Mouse (Mus musculus): ENCODE results near the gene Bicra. TPM values are rescaled to one million over a fixed set of nuclear protein-coding genes. Genes with fewer than 3 reads are reported as not detected.
A peak's percentile ranks its signal among the peaks of the same experiment; 100 is the strongest.

The Bicra gene
- polyA plus RNA-seq, 1 experiment from 2014 or later: 1.9 TPM

GRCm38 (mm10) chr7:16062099-16062420, 14.3 kb upstream of the Bicra start:
- H3K36me3 ChIP-seq (ENCODE audit: control insufficient read depth, insufficient read depth): no peaks in the 10 kb centered on the region
- WGBS (ENCODE audit: insufficient replicate concordance): 70% methylated on average over 15 of the region's 15 CpGs
- H3K9ac ChIP-seq (ENCODE audit: low read depth, low read length): no peak overlapping the region
- H3K4me1 ChIP-seq (ENCODE audit: control insufficient read depth, low read depth, low read length): no peaks in the 10 kb centered on the region; the same call in 1 of the 2 replicates
- H3K9me3 ChIP-seq (replicated peaks; ENCODE audit: control insufficient read depth, low read length): no peaks in the 10 kb centered on the region
- H3K4me2 ChIP-seq (ENCODE audit: low read depth, low read length): no peak overlapping the region
- H3K27me3 ChIP-seq (ENCODE audit: control insufficient read depth, insufficient read depth, low read depth, low read length): peaks cover 10% of the 10 kb centered on the region
- H3K4me3 ChIP-seq (ENCODE audit: low read depth, low read length): no peak overlapping the region
- no peak overlapping the region for H3K27ac ChIP-seq (ENCODE audit: low read length)
- no peak for ATAC-seq (ENCODE audit: low read depth)

DNA sequence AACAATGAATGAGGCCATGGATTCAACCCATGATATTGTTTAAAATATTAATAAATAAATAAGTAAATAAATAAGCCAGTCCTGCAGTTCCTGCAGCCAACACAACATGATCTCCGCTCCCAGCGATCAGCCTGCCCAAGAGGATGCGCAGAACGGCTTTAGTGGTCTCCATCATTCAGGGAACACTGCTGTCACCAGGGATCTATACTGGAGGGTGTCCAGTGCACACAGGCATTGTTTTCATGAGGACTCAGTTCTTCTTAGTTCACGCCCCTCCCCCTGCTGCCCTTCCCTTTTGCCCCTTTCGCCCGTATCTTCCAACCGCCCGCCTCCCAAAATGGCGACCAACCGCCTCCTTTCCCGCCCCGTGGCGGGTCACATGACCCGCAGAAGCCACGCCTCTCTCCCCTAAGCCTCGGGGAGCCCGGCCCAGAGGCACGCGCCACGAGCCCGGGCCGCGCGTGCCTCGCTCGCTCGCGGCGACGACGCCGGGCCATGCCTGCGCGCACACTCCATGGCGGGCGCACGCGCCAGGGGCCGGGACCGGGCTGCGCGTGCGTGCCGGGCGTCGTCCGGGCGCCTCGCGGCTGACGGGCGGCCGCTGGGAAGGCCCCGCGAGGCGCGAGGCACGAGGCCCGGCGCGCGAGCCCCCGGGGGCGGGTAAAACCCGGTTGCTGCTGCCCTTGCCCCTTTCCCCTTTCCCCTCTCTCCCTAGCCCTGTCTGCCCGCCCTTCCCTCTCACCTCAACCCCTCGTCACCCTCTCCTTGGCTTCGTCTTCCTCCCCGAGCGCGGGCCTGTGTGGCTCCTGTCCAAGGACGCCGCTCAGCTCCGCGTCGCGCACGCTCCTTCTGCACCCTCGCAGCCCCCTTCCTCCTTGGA, 13.7 kb upstream of the Bicra start, which contains the start of gene Zfp541:
Gene Zfp541, plus strand, starts transcription at position 596 of the 880 bp plus-strand sequence.
- H3K4me3 ChIP-seq (ENCODE audit: low read depth, low read length): no peak within 1 kb of the TSS
- WGBS (ENCODE audit: insufficient replicate concordance): 44% methylated on average over 74 of the region's 80 CpGs
- no peak within 1 kb of the TSS for H3K4me2 ChIP-seq (ENCODE audit: low read depth, low read length)
- no peaks in the 10 kb centered on the region; the same call in 1 of the 2 replicates for H3K4me1 ChIP-seq (ENCODE audit: control insufficient read depth, low read depth, low read length)
- H3K9me3 ChIP-seq (replicated peaks; ENCODE audit: control insufficient read depth, low read length): no peaks in the 10 kb centered on the region
- ATAC-seq (ENCODE audit: low read depth): no peak
- H3K27ac ChIP-seq (ENCODE audit: low read length): no peak within 1 kb of the TSS
- H3K9ac ChIP-seq (ENCODE audit: low read depth, low read length): no peak within 1 kb of the TSS
- peaks cover 10% of the 10 kb centered on the region for H3K27me3 ChIP-seq (ENCODE audit: control insufficient read depth, insufficient read depth, low read depth, low read length)
- H3K36me3 ChIP-seq (ENCODE audit: control insufficient read depth, insufficient read depth): no peaks in the 10 kb centered on the region

- Histone ChIP-seq H3K27me3 (ENCODE audit: control insufficient read depth, insufficient read depth, low read depth, low read length) (peaks cover 10% of the 10 kb centered on the region), H3K27ac (ENCODE audit: low read length) (no peak overlapping the region), H3K4me3 (ENCODE audit: low read depth, low read length) (no peak overlapping the region), H3K4me2 (ENCODE audit: low read depth, low read length) (no peak overlapping the region), H3K9ac (ENCODE audit: low read depth, low read length) (no peak overlapping the region), H3K9me3 (replicated peaks; ENCODE audit: control insufficient read depth, low read length) (no peaks in the 10 kb centered on the region), H3K4me1 (ENCODE audit: control insufficient read depth, low read depth, low read length) (peaks cover 6% of the 10 kb centered on the region; the same call in 1 of the 2 replicates), H3K36me3 (ENCODE audit: control insufficient read depth, insufficient read depth) (no peaks in the 10 kb centered on the region)
- no peak for ATAC-seq (ENCODE audit: low read depth)
- 42% methylated on average over 2 of the region's 2 CpGs for WGBS (ENCODE audit: insufficient replicate concordance)
Measured at GRCm38 (mm10) chr7:16057136-16057534, 9.4 kb upstream of the Bicra start.

- H3K36me3 ChIP-seq (ENCODE audit: control insufficient read depth, insufficient read depth): no peaks in the 10 kb centered on the region
- ATAC-seq (ENCODE audit: low read depth): no peak
- no peak overlapping the region for H3K27ac ChIP-seq (ENCODE audit: low read length)
- H3K4me2 ChIP-seq (ENCODE audit: low read depth, low read length): no peak overlapping the region
- H3K27me3 ChIP-seq (ENCODE audit: control insufficient read depth, insufficient read depth, low read depth, low read length): peaks cover 5% of the 10 kb centered on the region
- H3K4me3 ChIP-seq (ENCODE audit: low read depth, low read length): no peak overlapping the region
- WGBS (ENCODE audit: insufficient replicate concordance): 14% methylated on average over 5 of the region's 5 CpGs
- no peak overlapping the region for H3K9ac ChIP-seq (ENCODE audit: low read depth, low read length)
- peaks cover 11% of the 10 kb centered on the region for H3K4me1 ChIP-seq (ENCODE audit: control insufficient read depth, low read depth, low read length)
- H3K9me3 ChIP-seq (replicated peaks; ENCODE audit: control insufficient read depth, low read length): no peaks in the 10 kb centered on the region
Measured at GRCm38 (mm10) chr7:16056459-16057135, 8.9 kb upstream of the Bicra start.

DNA sequence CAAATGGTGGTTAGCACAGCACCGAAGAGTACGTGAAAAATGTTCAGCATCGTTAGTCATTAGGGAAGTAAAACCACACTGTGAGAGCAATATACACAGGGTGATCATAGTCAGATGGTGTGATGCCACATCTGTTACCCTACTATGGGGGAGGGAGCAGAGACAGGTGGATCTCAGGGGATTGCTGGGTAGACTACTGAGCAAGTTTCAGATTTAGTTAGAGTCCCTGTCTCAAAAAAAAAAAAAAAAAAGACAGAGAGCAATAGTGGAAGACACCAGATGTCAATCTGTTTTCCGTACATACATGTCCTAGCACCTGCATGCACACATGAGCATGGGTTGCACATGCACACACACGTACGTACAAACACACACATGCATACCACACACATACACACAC, 7.9 kb upstream of the Bicra start:
- Histone ChIP-seq H3K9me3 (replicated peaks; ENCODE audit: control insufficient read depth, low read length) (no peaks in the 10 kb centered on the region), H3K27me3 (ENCODE audit: control insufficient read depth, insufficient read depth, low read depth, low read length) (no peaks in the 10 kb centered on the region), H3K27ac (ENCODE audit: low read length) (no peak overlapping the region), H3K4me2 (ENCODE audit: low read depth, low read length) (no peak overlapping the region), H3K4me1 (ENCODE audit: control insufficient read depth, low read depth, low read length) (peaks cover 17% of the 10 kb centered on the region), H3K4me3 (ENCODE audit: low read depth, low read length) (no peak overlapping the region), H3K36me3 (ENCODE audit: control insufficient read depth, insufficient read depth) (no peaks in the 10 kb centered on the region), H3K9ac (ENCODE audit: low read depth, low read length) (no peak overlapping the region)
- 61% methylated on average over 6 of the region's 6 CpGs for WGBS (ENCODE audit: insufficient replicate concordance)
- ATAC-seq (ENCODE audit: low read depth): no peak

GRCm38 (mm10) chr7:16054966-16055365, 7.2 kb upstream of the Bicra start:
- Histone ChIP-seq H3K27me3 (ENCODE audit: control insufficient read depth, insufficient read depth, low read depth, low read length) (no peaks in the 10 kb centered on the region), H3K36me3 (ENCODE audit: control insufficient read depth, insufficient read depth) (no peaks in the 10 kb centered on the region)
- WGBS (ENCODE audit: insufficient replicate concordance): 54% methylated on average over 4 of the region's 4 CpGs

GRCm38 (mm10) chr7:16053105-16053504, 5.4 kb upstream of the Bicra start:
- Histone ChIP-seq H3K9me3 (replicated peaks; ENCODE audit: control insufficient read depth, low read length) (no peaks in the 10 kb centered on the region), H3K27ac (ENCODE audit: low read length) (peak overlapping the region; percentile 80), H3K4me2 (ENCODE audit: low read depth, low read length) (peak overlapping the region; percentile 93), H3K27me3 (ENCODE audit: control insufficient read depth, insufficient read depth, low read depth, low read length) (no peaks in the 10 kb centered on the region), H3K36me3 (ENCODE audit: control insufficient read depth, insufficient read depth) (no peaks in the 10 kb centered on the region), H3K4me1 (ENCODE audit: control insufficient read depth, low read depth, low read length) (peaks cover 36% of the 10 kb centered on the region), H3K9ac (ENCODE audit: low read depth, low read length) (peak overlapping the region; percentile 44), H3K4me3 (ENCODE audit: low read depth, low read length) (peak overlapping the region; percentile 68)
- ATAC-seq (ENCODE audit: low read depth): no peak
- 2% methylated on average over 6 of the region's 6 CpGs for WGBS (ENCODE audit: insufficient replicate concordance)

More at GRCm38 (mm10) chr7:16054966-16055365, 7.2 kb upstream of the Bicra start:
- Histone ChIP-seq H3K9me3 (replicated peaks; ENCODE audit: control insufficient read depth, low read length) (no peaks in the 10 kb centered on the region), H3K9ac (ENCODE audit: low read depth, low read length) (no peak overlapping the region), H3K4me3 (ENCODE audit: low read depth, low read length) (no peak overlapping the region), H3K4me1 (ENCODE audit: control insufficient read depth, low read depth, low read length) (peaks cover 24% of the 10 kb centered on the region), H3K27ac (ENCODE audit: low read length) (0 out of 2 replicates have a peak overlapping the region, but pooled peaks have one; percentile 20), H3K4me2 (ENCODE audit: low read depth, low read length) (no peak overlapping the region)
- no peak for ATAC-seq (ENCODE audit: low read depth)

- peak overlapping the region; percentile 68 for H3K4me3 ChIP-seq (ENCODE audit: low read depth, low read length)
Measured at GRCm38 (mm10) chr7:16052684-16053083, 5.0 kb upstream of the Bicra start.

More at GRCm38 (mm10) chr7:16052684-16053083, 5.0 kb upstream of the Bicra start:
- H3K4me1 ChIP-seq (ENCODE audit: control insufficient read depth, low read depth, low read length): peaks cover 36% of the 10 kb centered on the region
- peak overlapping the region; percentile 88 for H3K27ac ChIP-seq (ENCODE audit: low read length)
- peak overlapping the region; percentile 93 for H3K4me2 ChIP-seq (ENCODE audit: low read depth, low read length)
- H3K27me3 ChIP-seq (ENCODE audit: control insufficient read depth, insufficient read depth, low read depth, low read length): no peaks in the 10 kb centered on the region
- H3K9me3 ChIP-seq (replicated peaks; ENCODE audit: control insufficient read depth, low read length): no peaks in the 10 kb centered on the region
- peak overlapping the region; percentile 77 for H3K9ac ChIP-seq (ENCODE audit: low read depth, low read length)
- WGBS (ENCODE audit: insufficient replicate concordance): 0% methylated on average over 24 of the region's 24 CpGs
- H3K36me3 ChIP-seq (ENCODE audit: control insufficient read depth, insufficient read depth): no peaks in the 10 kb centered on the region
- ATAC-seq (ENCODE audit: low read depth): peak; percentile 71

Measured in liver, embryonic 16.5 days (tissue).